Mouse (Mus musculus) heart, postnatal 0 days (tissue): ENCODE measurements around the gene 1700021F07Rik. TPM values are rescaled to one million over a fixed set of nuclear protein-coding genes. Genes with fewer than 3 reads are reported as not detected.
A peak's percentile ranks its signal among the peaks of the same experiment; 100 is the strongest.

Experiments
- ATAC-seq: fragments of 200-750 bp; cut with Nextera tagmentation; 2 replicates; pipeline ENCODE4 v1.8.0; 2017; ENCODE audit warnings: low read depth, moderate number of reproducible peaks, moderate library complexity; ENCODE audit not compliant: insufficient read depth
- DNase-seq: peaks from one replicate; pipeline ENCODE4 v3.0.0-alpha.2; 2016; ENCODE audit warnings: low spot score
- H3K27ac ChIP-seq: fragments of 300-500 bp; sonication (generic); 2 replicates; pipeline ENCODE4 v1.5.1; 2014; ENCODE audit warnings: low read depth, mild to moderate bottlenecking
- H3K27me3 ChIP-seq: fragments of 300-500 bp; sonication (generic); 2 replicates; pipeline ENCODE4 v1.6.1; 2014; ENCODE audit warnings: low read length, mixed read lengths; ENCODE audit not compliant: control insufficient read depth, insufficient read depth
- H3K36me3 ChIP-seq: fragments of 300-500 bp; sonication (generic); replicated peaks from 2 replicates; pipeline ENCODE4 v1.6.1; 2014; ENCODE audit warnings: low read length, mixed read lengths; ENCODE audit not compliant: control insufficient read depth, insufficient read depth
- H3K4me1 ChIP-seq: fragments of 300-500 bp; sonication (generic); 2 replicates; pipeline ENCODE4 v1.6.1; 2014; ENCODE audit warnings: antibody characterized with exemption; ENCODE audit not compliant: control insufficient read depth, insufficient read depth
- H3K4me2 ChIP-seq: fragments of 300-500 bp; sonication (generic); 2 replicates; pipeline ENCODE4 v1.6.1; 2014; ENCODE audit warnings: low read depth, mild to moderate bottlenecking, low read length, moderate library complexity
- H3K4me3 ChIP-seq: fragments of 300-500 bp; sonication (generic); 2 replicates; pipeline ENCODE4 v1.5.1; 2014; ENCODE audit warnings: low read depth, low read length
- H3K9ac ChIP-seq: fragments of 300-500 bp; sonication (generic); replicated peaks from 2 replicates; pipeline ENCODE4 v1.6.1; 2014; ENCODE audit warnings: low read depth, low read length, mixed read lengths
- H3K9me3 ChIP-seq: fragments of 300-500 bp; sonication (generic); replicated peaks from 2 replicates; pipeline ENCODE4 v1.6.1; 2016; ENCODE audit warnings: low read length; ENCODE audit not compliant: control insufficient read depth
- CTCF ChIP-seq: IDR thresholded peaks from 2 replicates; pipeline ENCODE4 v1.5.1; 2016; ENCODE audit warnings: antibody characterized with exemption, control low read depth, low read depth
- EP300 ChIP-seq: IDR thresholded peaks from 2 replicates; pipeline ENCODE4 v1.6.1; 2016; ENCODE audit warnings: antibody characterized with exemption, low read depth
- WGBS: fragments of 180-500 bp; shearing (Covaris S2); extraction: QIAGEN DNeasy Blood & Tissue Kit; methylation state at CpG from one replicate; pipeline ENCODE4 v1.1.7; 2014; 5-methylcytosine and 5-hydroxymethylcytosine counted together
- polyA plus RNA-seq: library from polyadenylated mRNA; unstranded; fragments of >200 nt; fragmentation: Nextera tagmentation; extraction: Ambion mirVana; gene quantifications from 2 replicates; pipeline ENCODE4 v1.2.1, GENCODE M21; 2015
- total RNA-seq: library from RNA; depleted of rRNA; stranded (reverse); fragments of >200 nt; gene quantifications from 2 replicates; pipeline ENCODE4 v1.2.3, GENCODE M21; 2014; ENCODE audit warnings: low replicate concordance

1700021F07Rik gene
- total and polyA plus RNA-seq, 2 experiments from 2014 or later, result not detected

GRCm38 (mm10) chr2:173535390-173535789, 13.0 kb downstream of the 1700021F07Rik start:
- WGBS, result 84% methylated on average over 18 of the region's 18 CpGs

GRCm38 (mm10) chr2:173535886-173536285, 13.5 kb downstream of the 1700021F07Rik start:
- no peak overlapping the region for H3K27ac ChIP-seq
- H3K9ac ChIP-seq, result no peak overlapping the region
- ATAC-seq (no peak), DNase-seq (no peak)
- H3K4me2 ChIP-seq, result no peak overlapping the region
- no peaks in the 10 kb centered on the region for H3K27me3 ChIP-seq
- WGBS, result 87% methylated on average over 9 of the region's 9 CpGs
- TF ChIP-seq CTCF, result no peak
- no peak for TF ChIP-seq EP300
- H3K9me3 ChIP-seq, result no peaks in the 10 kb centered on the region
- H3K36me3 ChIP-seq, result no peaks in the 10 kb centered on the region
- no peak overlapping the region for H3K4me3 ChIP-seq
- peaks cover 5% of the 10 kb centered on the region; the same call in 1 of the 2 replicates for H3K4me1 ChIP-seq

More at GRCm38 (mm10) chr2:173535390-173535789, 13.0 kb downstream of the 1700021F07Rik start:
- Histone ChIP-seq H3K27me3 (no peaks in the 10 kb centered on the region), H3K9me3 (no peaks in the 10 kb centered on the region), H3K27ac (no peak overlapping the region), H3K4me1 (peaks cover 5% of the 10 kb centered on the region; the same call in 1 of the 2 replicates), H3K9ac (no peak overlapping the region), H3K4me2 (no peak overlapping the region), H3K4me3 (no peak overlapping the region), H3K36me3 (no peaks in the 10 kb centered on the region)
- TF ChIP-seq CTCF (no peak), EP300 (no peak)
- ATAC-seq (no peak), DNase-seq (no peak)

- no peak for TF ChIP-seq EP300
- no peak for TF ChIP-seq CTCF
- H3K4me1 ChIP-seq, result peaks cover 5% of the 10 kb centered on the region; the same call in 1 of the 2 replicates
- 0 out of 2 replicates have a peak overlapping the region, but pooled peaks have one; percentile 12 for H3K4me2 ChIP-seq
- ATAC-seq, result no peak
- H3K36me3 ChIP-seq, result no peaks in the 10 kb centered on the region
- no peak for DNase-seq
- H3K27me3 ChIP-seq, result no peaks in the 10 kb centered on the region
- H3K9ac ChIP-seq, result no peak overlapping the region
- H3K9me3 ChIP-seq, result no peaks in the 10 kb centered on the region
- no peak overlapping the region for H3K4me3 ChIP-seq
- H3K27ac ChIP-seq, result no peak overlapping the region
- WGBS, result 30% methylated on average over 15 of the region's 15 CpGs
Observed at GRCm38 (mm10) chr2:173539781-173540180, 17.4 kb downstream of the 1700021F07Rik start.

GRCm38 (mm10) chr2:173541748-173542147, 19.4 kb downstream of the 1700021F07Rik start:
- Histone ChIP-seq H3K9ac (no peak overlapping the region), H3K9me3 (no peaks in the 10 kb centered on the region), H3K36me3 (no peaks in the 10 kb centered on the region), H3K4me2 (no peak overlapping the region), H3K4me3 (no peak overlapping the region), H3K27ac (no peak overlapping the region), H3K27me3 (no peaks in the 10 kb centered on the region), H3K4me1 (peaks cover 5% of the 10 kb centered on the region; the same call in 1 of the 2 replicates)
- no peak for ATAC-seq
- 38% methylated on average over 4 of the region's 4 CpGs for WGBS
- no peak for DNase-seq
- no peak for TF ChIP-seq CTCF
- no peak for TF ChIP-seq EP300

GRCm38 (mm10) chr2:173542716-173543115, 20.3 kb downstream of the 1700021F07Rik start:
- no peak overlapping the region for H3K9ac ChIP-seq
- H3K4me2 ChIP-seq, result no peak overlapping the region
- TF ChIP-seq EP300, result no peak
- TF ChIP-seq CTCF, result no peak
- DNase-seq (no peak), ATAC-seq (no peak)
- H3K36me3 ChIP-seq, result no peaks in the 10 kb centered on the region
- no peaks in the 10 kb centered on the region for H3K9me3 ChIP-seq
- WGBS, result 80% methylated on average over 4 of the region's 4 CpGs
- H3K27me3 ChIP-seq, result no peaks in the 10 kb centered on the region
- H3K4me3 ChIP-seq, result no peak overlapping the region
- no peak overlapping the region for H3K27ac ChIP-seq
- peaks cover 5% of the 10 kb centered on the region; the same call in 1 of the 2 replicates for H3K4me1 ChIP-seq

GRCm38 (mm10) chr2:173545992-173546703, 23.8 kb downstream of the 1700021F07Rik start:
- WGBS, result 42% methylated on average over 15 of the region's 15 CpGs
- DNase-seq (peak; percentile 51), ATAC-seq (peak; percentile 31; the same call in 1 of the 2 replicates)
- no peak overlapping the region for H3K4me3 ChIP-seq
- H3K36me3 ChIP-seq, result no peaks in the 10 kb centered on the region
- H3K9me3 ChIP-seq, result no peaks in the 10 kb centered on the region
- no peaks in the 10 kb centered on the region for H3K27me3 ChIP-seq
- no peak overlapping the region for H3K27ac ChIP-seq
- TF ChIP-seq CTCF (peak; percentile 93), EP300 (no peak)
- H3K4me2 ChIP-seq, result no peak overlapping the region
- H3K9ac ChIP-seq, result no peak overlapping the region
- H3K4me1 ChIP-seq, result no peaks in the 10 kb centered on the region
